Mouse (Mus musculus) forebrain, embryonic 14.5 days (tissue): ENCODE data around the gene Ndufv1. TPM values are rescaled to one million over a fixed set of nuclear protein-coding genes. Genes with fewer than 3 reads are reported as not detected.

Source experiments
- ATAC-seq: fragments of 200-750 bp; cut with Nextera tagmentation; 2 replicates; pipeline ENCODE4 v1.8.0; 2017; ENCODE audit warnings: mild to moderate bottlenecking, moderate library complexity
- DNase-seq: peaks from one replicate; pipeline ENCODE4 v3.0.0-alpha.2; 2015; ENCODE audit warnings: low spot score
- H3K27ac ChIP-seq: fragments of 300-500 bp; sonication (generic); 2 replicates; pipeline ENCODE4 v1.5.1; 2014; ENCODE audit warnings: low read depth, mild to moderate bottlenecking, control low read depth, low read length, moderate library complexity
- H3K27me3 ChIP-seq: fragments of 300-500 bp; sonication (generic); replicated peaks from 2 replicates; pipeline ENCODE4 v1.6.1; 2014; ENCODE audit warnings: low read length, control low read depth, mixed read lengths; ENCODE audit not compliant: control insufficient read depth, insufficient read depth
- H3K36me3 ChIP-seq: fragments of 300-500 bp; sonication (generic); 2 replicates; pipeline ENCODE4 v1.6.1; 2014; ENCODE audit warnings: low read length, control low read depth; ENCODE audit not compliant: control insufficient read depth, insufficient read depth
- H3K4me1 ChIP-seq: fragments of 300-500 bp; sonication (generic); 2 replicates; pipeline ENCODE4 v1.6.1; 2014; ENCODE audit warnings: antibody characterized with exemption, low read length, control low read depth; ENCODE audit not compliant: control insufficient read depth, insufficient read depth
- H3K4me2 ChIP-seq: fragments of 300-500 bp; sonication (generic); 2 replicates; pipeline ENCODE4 v1.6.1; 2014; ENCODE audit warnings: mild to moderate bottlenecking, control low read depth, low read length
- H3K4me3 ChIP-seq: fragments of 300-500 bp; sonication (generic); 2 replicates; pipeline ENCODE4 v1.5.1; 2014; ENCODE audit warnings: low read depth, low read length, control low read depth
- H3K9ac ChIP-seq: fragments of 300-500 bp; sonication (generic); 2 replicates; pipeline ENCODE4 v1.6.1; 2014; ENCODE audit warnings: mild to moderate bottlenecking, low read length, control low read depth, moderate library complexity
- H3K9me3 ChIP-seq: fragments of 300-500 bp; sonication (generic); replicated peaks from 2 replicates; pipeline ENCODE4 v1.6.1; 2016; ENCODE audit warnings: low read length, control low read depth, mixed read lengths; ENCODE audit not compliant: control insufficient read depth
- WGBS: fragments of 180-500 bp; shearing (Covaris S2); extraction: QIAGEN DNeasy Blood & Tissue Kit; methylation state at CpG from one replicate; pipeline ENCODE4 v1.1.7; 2014; 5-methylcytosine and 5-hydroxymethylcytosine counted together
- polyA plus RNA-seq: library from polyadenylated mRNA; unstranded; fragments of >200 nt; fragmentation: Nextera tagmentation; extraction: Ambion mirVana; gene quantifications from 2 replicates; pipeline ENCODE4 v1.2.1, GENCODE M21; 2014

Gene Ndufv1
- polyA plus RNA-seq, 1 experiment from 2014 or later: 254 TPM

DNA sequence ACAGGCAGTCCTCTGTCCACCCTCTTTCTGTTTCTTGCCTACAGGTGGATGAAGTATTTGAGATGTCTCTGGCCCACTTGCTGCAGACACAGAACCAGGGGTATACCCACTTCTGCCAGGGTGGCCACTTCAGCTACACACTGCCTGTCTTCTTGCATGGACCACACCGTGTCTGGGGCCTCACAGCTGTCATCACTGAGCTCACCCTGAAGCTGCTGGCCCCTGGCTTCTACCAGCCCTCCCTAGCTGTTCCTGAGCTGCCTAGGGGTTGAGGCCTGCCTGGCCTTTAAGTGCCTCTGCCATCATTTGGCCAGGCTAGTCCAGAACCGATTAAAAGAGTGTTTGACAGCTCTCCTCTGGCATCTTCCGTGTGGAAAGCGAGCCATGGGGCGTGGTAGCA lies 10.9 kb downstream of the Ndufv1 start:
- WGBS: 96% methylated on average over 5 of the region's 5 CpGs
- no peak for ATAC-seq
- H3K36me3 ChIP-seq: peaks cover 16% of the 10 kb centered on the region
- H3K9ac ChIP-seq: peak overlapping the region; percentile 91; the same call in 1 of the 2 replicates
- DNase-seq: no peak
- H3K27ac ChIP-seq: no peak overlapping the region
- H3K27me3 ChIP-seq: no peaks in the 10 kb centered on the region
- 0 out of 2 replicates have a peak overlapping the region, but pooled peaks have one; percentile 74 for H3K4me3 ChIP-seq
- peak overlapping the region; percentile 91; the same call in 1 of the 2 replicates for H3K4me2 ChIP-seq
- peaks cover 10% of the 10 kb centered on the region for H3K4me1 ChIP-seq
- no peaks in the 10 kb centered on the region for H3K9me3 ChIP-seq

DNA sequence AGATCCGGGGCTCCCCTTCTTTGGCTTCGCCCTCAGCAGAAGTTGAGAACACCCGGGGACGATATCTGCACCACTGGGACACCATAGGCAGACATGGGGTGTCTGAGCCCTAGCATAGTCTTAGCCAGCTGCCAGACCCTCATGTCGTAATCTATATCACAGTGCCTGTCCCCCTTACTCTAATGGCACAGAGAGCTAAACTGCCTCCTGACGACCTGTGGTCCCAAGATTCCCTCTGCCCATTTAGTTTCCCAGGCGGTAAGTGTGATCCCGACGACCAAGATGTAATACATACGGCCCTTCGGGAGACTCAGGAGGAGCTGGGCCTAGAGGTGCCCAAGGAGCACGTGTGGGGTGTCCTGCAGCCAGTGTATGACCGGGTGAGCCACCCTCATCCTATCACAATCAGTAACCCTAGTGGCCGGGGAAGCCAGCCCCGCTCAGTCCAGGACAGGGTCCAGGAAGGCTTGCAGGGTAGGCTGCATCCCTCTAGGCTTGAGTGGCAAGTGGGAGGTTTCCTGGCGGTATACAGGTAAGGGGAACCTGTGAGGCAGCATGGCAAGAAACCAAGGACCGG lies 11.6 kb downstream of the Ndufv1 start:
- peaks cover 10% of the 10 kb centered on the region for H3K4me1 ChIP-seq
- H3K9me3 ChIP-seq: no peaks in the 10 kb centered on the region
- H3K4me3 ChIP-seq: peak overlapping the region; percentile 74
- peak; percentile 7 for ATAC-seq
- DNase-seq: no peak
- H3K9ac ChIP-seq: peak overlapping the region; percentile 91
- H3K4me2 ChIP-seq: peak overlapping the region; percentile 91
- H3K27me3 ChIP-seq: no peaks in the 10 kb centered on the region
- 18% methylated on average over 17 of the region's 17 CpGs for WGBS
- H3K36me3 ChIP-seq: peaks cover 8% of the 10 kb centered on the region
- H3K27ac ChIP-seq: peak overlapping the region; percentile 96

DNA sequence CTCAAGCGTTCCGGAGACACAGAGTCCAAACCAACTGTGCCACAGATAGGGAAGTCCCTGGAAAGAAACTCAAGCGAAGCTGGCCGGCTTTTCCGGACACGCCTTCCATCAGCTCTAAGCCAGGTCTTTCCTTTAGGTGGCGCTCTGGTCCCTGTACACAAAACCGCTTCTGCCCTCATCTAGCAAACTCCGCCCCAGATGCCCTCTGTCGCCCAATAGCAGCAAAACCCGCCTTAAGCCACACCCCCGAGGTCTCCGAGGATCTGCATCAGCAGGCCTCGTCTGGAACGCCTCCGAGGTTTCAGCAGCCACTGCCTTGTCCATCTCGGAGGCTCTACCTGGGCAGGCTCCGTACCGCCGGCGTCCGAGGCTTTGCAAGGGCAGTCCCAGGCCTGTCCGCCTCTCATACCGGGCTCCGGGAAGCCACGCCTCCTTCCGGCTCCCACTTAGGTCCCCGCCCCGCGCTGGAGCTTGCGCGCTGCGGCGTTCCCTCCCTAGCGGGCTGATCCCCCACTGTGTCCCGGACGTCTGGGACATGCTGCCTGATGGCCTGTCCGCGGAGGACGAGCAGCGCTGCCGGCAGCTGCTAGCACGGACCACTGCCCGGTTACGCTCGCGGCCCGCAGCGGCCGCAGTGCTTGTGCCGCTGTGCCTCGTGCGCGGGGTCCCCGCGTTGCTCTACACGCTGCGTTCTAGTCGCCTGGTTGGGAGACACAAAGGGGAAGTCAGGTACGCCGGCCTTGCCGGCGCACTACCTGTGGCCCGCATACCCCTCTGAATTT lies 12.3 kb downstream of the Ndufv1 start, which contains the start of the genes Nudt8 and Gm49405:
Gene Nudt8 (plus strand): TSS at position 462 of the 782 bp plus-strand sequence.
Gene Gm49405 (plus strand): TSS at position 508 of the 782 bp plus-strand sequence.
- Histone ChIP-seq H3K4me2 (peak within 1 kb of the TSS; percentile 91), H3K27me3 (no peaks in the 10 kb centered on the region), H3K4me1 (peaks cover 10% of the 10 kb centered on the region), H3K36me3 (peaks cover 3% of the 10 kb centered on the region; the same call in 1 of the 2 replicates), H3K9ac (peak within 1 kb of the TSS; percentile 91), H3K27ac (peak within 1 kb of the TSS; percentile 96), H3K9me3 (no peaks in the 10 kb centered on the region), H3K4me3 (peak within 1 kb of the TSS; percentile 74)
- whole genome bisulfite sequencing: under 1% methylated on average over 64 of the region's 64 CpGs
- peak; percentile 98 for DNase-seq
- ATAC-seq: peak; percentile 94

DNA sequence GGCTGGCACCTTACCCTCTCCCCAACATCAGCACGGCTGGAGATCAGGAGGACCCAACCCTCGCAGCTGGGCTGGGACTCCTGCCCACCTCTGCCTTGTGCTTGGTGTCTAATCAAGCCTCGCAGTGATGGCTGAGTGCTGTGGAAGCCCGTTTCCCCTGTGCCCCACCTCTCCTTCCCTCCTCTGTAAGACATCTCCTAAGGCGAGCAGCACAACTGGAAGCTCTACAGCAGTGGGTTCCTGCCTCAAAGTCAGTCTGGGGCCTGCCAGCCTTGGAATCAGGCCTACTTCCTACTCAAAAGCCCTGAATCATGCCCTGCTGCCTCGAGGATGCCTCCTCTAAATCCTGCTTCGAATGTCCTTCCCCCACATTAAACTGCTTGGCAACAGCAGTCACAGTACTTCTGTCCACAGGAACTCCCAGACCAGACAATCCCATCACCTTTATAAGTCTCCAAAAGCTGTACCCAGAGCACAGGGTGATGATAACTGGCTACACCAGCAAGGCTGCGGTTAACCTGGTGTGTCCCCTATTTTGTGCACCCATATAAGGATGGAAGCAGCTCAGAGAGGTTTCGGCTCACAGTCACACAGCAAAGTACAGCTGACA lies 13.4 kb downstream of the Ndufv1 start:
- ATAC-seq (no peak), DNase-seq (no peak)
- 87% methylated on average over 9 of the region's 9 CpGs for WGBS
- H3K9ac ChIP-seq: no peak overlapping the region; the same call in 1 of the 2 replicates
- peak overlapping the region; percentile 91 for H3K4me2 ChIP-seq
- H3K27ac ChIP-seq: no peak overlapping the region
- no peaks in the 10 kb centered on the region for H3K27me3 ChIP-seq
- H3K9me3 ChIP-seq: no peaks in the 10 kb centered on the region
- peaks cover 10% of the 10 kb centered on the region for H3K4me1 ChIP-seq
- H3K4me3 ChIP-seq: no peak overlapping the region; the same call in 1 of the 2 replicates
- H3K36me3 ChIP-seq: no peaks in the 10 kb centered on the region

DNA sequence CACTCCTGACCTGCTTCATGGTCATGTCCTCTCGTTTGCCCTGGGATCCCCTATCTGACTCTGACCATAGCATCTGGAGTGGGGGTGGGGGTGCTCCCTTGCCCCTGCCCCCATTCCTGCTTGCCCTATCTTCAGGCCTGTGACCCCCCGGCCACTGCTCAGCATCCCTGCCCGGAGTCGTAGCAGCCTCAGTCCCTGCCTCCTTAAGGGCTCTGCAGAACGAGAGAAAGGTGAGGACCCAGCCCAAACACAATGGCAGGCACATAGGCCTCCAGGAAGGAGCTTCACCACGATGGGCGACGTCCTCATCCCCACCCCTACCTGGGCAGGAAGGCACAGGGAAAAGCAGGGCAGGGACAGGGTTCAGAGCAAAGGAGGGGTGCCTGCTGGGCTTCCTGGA lies 14.3 kb downstream of the Ndufv1 start:
- DNase-seq (no peak), ATAC-seq (no peak)
- Histone ChIP-seq H3K9ac (no peak overlapping the region), H3K4me1 (peaks cover 10% of the 10 kb centered on the region), H3K27me3 (no peaks in the 10 kb centered on the region), H3K9me3 (no peaks in the 10 kb centered on the region), H3K27ac (no peak overlapping the region), H3K4me2 (no peak overlapping the region), H3K4me3 (no peak overlapping the region), H3K36me3 (no peaks in the 10 kb centered on the region)
- WGBS: 84% methylated on average over 8 of the region's 8 CpGs

DNA sequence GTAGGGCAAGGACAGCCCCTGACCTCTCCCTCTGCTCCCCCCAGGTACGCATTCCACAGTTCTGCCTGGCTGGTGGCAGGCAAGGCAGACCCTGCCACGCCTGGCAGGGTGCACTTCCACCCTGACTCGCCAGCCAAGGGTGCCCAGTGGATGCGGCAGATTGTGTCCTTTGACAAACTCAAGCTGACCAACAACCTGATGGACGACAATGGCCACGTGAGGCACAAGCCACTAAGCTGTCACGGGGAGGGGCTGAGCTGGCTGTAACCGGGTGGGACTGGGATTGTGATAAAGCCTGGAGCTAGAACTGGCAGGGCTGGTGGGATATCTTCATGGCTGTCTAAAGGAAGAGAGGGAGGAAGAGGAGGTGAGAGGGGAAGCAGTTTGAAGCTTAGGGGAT lies 15.4 kb downstream of the Ndufv1 start:
- Histone ChIP-seq H3K4me2 (no peak overlapping the region), H3K27me3 (no peaks in the 10 kb centered on the region), H3K27ac (no peak overlapping the region), H3K4me3 (no peak overlapping the region), H3K9ac (no peak overlapping the region), H3K4me1 (peaks cover 10% of the 10 kb centered on the region), H3K9me3 (no peaks in the 10 kb centered on the region), H3K36me3 (no peaks in the 10 kb centered on the region)
- no peak for DNase-seq
- no peak for ATAC-seq
- WGBS: 61% methylated on average over 8 of the region's 8 CpGs

DNA sequence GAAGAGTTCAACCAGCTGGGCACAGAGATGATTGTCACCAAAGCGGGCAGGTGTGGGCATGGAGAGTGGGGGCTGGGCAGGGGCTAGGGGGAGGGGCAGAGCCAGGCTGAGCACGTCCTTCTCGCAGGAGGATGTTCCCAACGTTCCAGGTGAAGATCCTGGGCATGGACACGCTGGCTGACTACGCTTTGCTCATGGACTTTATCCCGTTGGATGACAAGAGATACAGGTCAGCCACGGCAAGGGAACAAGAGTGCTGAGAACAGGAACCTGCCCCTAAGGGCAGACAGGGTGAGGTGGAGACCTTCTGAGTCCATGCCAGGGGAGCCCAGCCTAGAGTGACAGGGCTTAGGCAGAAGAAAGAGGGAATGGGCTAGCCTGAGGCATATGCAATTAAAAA lies 15.9 kb downstream of the Ndufv1 start:
- WGBS: 80% methylated on average over 8 of the region's 8 CpGs
- no peaks in the 10 kb centered on the region for H3K9me3 ChIP-seq
- DNase-seq: no peak
- no peak overlapping the region for H3K4me3 ChIP-seq
- H3K36me3 ChIP-seq: no peaks in the 10 kb centered on the region
- no peak overlapping the region for H3K4me2 ChIP-seq
- peaks cover 10% of the 10 kb centered on the region for H3K4me1 ChIP-seq
- no peak overlapping the region for H3K27ac ChIP-seq
- no peak for ATAC-seq
- H3K27me3 ChIP-seq: no peaks in the 10 kb centered on the region
- no peak overlapping the region for H3K9ac ChIP-seq

DNA sequence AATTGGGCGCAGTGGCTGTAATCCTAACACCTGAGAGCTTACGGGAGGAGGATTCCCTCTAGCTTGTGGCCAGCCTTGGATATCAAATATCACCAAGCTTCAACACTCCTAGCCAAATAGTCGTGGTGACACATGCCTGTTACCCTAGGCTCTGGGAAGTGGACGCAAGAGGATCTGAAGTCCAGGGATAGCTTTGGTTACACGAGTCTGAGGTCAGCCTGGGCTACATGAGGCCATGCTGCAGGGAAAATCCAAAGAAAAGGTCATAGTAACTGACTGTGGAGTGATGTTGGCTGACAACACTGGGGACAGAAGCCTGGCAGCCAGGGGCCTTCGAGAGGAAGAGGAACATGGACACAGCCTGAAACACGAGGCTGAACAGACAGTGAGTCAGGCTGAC lies 16.5 kb downstream of the Ndufv1 start:
- H3K4me3 ChIP-seq: no peak overlapping the region
- no peak overlapping the region for H3K27ac ChIP-seq
- no peak overlapping the region for H3K9ac ChIP-seq
- H3K4me1 ChIP-seq: peaks cover 6% of the 10 kb centered on the region
- H3K4me2 ChIP-seq: no peak overlapping the region
- H3K9me3 ChIP-seq: no peaks in the 10 kb centered on the region
- no peaks in the 10 kb centered on the region for H3K36me3 ChIP-seq
- no peaks in the 10 kb centered on the region for H3K27me3 ChIP-seq
- 75% methylated on average over 7 of the region's 7 CpGs for WGBS
- no peak for DNase-seq
- no peak for ATAC-seq
